Mouse (Mus musculus): ENCODE results near the gene Rab2b.
"Not testable (repeated sequence)": the region's sequence is repeated elsewhere in the genome, so short reads cannot be mapped to it uniquely, and the experiment has no call there.

Gene Rab2b

DNA sequence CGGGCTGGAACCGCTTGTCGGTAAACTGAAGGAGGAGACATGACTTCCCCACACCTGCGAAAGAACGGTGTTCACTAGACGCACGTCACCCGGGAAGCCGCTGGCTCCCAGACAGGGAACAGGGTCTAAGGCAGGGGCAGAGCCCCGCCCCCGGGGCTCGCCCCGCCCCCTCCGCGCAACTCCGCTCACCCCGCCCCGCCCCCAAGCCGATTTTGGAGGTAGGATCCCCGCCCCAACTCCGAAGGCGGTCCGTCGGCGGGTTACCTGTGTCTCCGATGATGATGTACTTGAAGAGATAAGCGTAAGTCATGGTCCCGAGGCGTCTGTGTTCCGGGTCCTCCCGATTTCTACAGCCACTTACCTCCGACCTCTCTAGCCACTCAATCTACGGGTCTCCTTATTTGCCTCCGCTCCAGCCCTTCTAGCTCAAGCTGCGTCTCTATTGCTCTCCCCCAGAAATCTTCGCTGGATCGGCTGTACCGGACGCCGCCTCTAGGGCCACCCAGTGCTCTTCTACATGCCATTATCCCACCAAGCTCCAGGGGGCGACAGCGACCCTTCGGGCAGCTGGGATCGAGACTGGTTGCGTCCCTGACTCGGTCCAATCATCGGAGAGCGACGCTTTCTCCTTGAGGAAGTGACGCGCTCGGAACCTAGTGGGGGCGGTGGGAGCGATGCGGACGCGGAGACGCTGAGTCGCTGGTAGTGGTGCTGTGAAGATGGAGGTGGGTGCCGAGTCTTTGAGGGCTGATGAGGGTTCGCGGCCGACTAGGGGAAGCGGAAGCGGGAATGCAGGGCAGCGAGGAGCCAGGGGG is at the start of gene Rab2b, which contains the start of gene Tox4:
Gene Rab2b, minus strand, starts transcription at position 614 of the 815 bp plus-strand sequence.
Gene Tox4, plus strand, starts transcription at position 215 of the 815 bp plus-strand sequence.
- DNase-seq (ENCODE audit: extremely low spot score, low spot score) = peak; percentile 99

DNA sequence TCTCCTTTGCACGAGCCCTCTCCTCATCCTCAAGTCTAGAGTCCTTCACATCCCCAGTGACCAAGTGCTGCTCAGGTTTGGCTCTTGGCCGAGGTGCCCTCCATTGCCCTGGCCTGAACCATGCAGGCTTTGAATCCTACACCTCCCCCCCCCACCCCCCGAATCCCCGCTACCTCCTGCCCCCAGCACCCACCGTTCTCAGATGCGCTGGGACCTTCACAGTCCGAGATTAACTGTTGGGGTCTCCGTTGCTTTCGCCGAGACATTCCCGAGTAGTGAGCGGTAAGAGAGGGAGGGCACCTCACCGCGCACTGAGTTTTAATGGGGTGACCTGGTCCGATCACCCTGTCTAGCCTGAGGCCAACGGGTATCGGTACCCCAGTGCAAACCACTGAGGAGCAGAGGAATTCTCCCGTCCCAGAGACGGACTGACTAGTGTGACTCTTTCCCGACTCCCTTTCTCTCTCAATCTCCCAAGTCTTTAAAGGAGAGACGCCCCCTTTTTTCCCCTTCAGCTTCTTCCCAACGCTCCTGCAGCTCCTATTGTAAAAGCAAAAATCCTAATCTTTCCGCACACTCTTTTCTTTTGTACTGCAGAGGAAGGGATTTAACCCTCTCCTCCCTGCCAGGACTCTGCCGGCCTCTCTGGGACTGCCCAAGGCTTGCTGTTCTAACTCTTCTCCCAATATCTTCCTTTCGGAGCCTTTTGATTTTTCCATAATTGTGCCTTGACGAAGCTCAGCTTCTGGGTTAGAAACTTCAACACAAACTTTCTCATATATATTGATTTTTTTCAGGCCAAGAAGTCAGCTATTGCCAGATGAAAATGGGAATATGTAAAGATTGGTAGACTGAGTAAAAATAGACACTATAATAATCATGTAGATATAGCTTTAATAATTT is 48.8 kb upstream of the Rab2b start, which contains the start of gene Sall2:
Gene Sall2, minus strand, starts transcription at position 853 of the 903 bp plus-strand sequence.
- DNase-seq (ENCODE audit: extremely low spot score, low spot score) = peak; percentile 61

DNA sequence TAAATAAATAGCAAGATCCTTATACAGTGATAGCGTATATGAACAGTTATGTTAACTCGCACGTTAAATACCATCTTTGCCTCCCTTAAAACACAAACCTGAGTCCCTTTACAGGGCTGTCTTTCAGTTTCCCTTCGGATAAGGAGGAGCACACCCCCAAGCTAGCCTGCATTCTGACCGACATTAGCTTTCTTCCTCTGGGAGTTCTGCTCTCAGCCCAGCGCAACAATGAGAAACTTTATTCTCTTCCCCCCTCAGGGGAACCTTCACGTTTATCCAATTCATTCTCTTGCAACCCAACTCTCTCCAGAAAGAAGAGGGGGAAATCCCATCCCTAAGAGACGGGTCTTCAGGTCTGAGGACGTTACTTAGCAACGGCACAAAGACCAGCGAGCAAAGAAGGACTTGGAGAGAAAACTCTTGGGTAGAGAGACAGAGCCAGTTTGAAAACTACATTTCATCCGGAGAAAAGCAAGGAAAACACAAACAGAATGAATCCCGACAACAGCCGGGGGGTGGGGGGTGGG is 48.1 kb upstream of the Rab2b start:
- peak; percentile 50 for DNase-seq (ENCODE audit: extremely low spot score, low spot score)

DNA sequence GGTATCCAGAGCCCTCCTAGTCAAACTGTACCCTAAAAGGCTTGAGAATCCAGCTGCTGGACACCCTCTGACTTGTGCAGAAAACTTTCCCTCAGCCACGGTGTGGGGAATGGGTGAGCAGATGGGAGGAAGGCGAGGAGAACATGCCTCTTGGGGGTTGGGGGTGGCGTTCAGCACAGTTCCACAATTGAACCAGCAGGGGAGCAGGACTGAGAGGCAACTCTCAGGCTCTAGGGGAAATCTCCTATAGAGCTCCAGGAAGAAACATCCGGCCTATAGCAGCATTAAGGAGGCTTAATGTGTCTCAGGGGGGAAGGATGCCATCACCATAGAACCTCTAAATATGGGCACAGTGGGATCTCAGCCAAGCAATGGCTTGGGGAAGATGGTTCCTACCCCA is 46.5 kb upstream of the Rab2b start:
- DNase-seq (ENCODE audit: extremely low spot score, low spot score) = no peak

DNA sequence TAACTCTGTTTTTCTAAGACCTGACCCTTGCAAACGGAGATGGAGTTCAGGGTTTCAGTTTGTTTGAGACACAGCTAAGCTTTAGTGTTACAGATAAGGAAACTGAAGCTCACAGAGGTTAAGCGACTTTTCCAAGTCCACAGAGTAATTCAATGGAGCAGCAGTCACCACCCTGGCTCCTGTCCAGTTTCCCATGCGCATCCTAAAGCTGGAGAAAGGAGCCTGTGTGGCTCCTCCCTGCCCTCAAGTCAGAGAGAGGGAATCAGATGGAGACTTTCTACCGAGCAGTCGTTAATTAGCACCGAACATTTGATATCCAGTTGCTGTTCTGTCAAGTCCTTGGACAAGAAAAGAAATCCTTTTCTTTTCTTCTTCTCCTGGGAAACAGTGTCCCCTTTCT is 40.0 kb upstream of the Rab2b start:
- no peak for DNase-seq (ENCODE audit: extremely low spot score, low spot score)

DNA sequence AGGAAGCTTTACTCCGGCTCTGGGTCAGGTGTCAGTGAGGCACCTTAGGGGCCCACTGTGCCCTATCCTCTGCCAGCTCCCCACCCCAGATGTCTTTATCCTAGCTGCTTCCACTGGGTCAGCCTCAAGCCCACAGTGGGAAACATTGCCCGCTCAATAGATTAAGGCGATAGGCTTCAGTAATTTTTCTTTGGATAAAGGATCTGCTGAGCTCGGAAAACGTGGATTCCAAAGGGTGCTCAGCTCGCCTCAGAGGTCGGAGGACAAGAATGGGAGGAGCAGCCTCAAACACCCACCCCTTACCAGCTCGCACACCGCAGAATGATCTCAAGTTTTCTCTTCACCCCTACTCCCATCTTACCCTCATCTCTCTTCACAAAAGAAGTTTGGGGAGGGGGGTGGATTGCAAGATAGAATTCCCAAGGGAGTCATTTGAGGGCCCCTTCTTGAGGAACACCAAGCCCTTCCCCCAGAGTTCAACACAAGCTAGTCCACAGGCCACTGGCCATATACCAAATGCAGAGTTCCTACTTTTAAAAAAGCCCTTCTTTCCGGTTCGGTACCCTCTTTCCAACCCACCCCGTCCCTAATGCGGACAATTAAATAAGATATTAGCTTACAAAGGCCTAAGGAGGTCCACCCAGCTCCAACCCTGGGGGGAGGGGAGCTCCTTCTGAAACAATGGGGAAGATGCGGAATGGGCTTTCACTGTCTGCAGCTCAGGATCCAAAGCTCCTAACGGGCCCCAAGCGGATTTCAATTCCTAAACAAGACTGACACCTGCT is 37.3 kb upstream of the Rab2b start:
- DNase-seq (ENCODE audit: extremely low spot score, low spot score) = peak; percentile 77

DNA sequence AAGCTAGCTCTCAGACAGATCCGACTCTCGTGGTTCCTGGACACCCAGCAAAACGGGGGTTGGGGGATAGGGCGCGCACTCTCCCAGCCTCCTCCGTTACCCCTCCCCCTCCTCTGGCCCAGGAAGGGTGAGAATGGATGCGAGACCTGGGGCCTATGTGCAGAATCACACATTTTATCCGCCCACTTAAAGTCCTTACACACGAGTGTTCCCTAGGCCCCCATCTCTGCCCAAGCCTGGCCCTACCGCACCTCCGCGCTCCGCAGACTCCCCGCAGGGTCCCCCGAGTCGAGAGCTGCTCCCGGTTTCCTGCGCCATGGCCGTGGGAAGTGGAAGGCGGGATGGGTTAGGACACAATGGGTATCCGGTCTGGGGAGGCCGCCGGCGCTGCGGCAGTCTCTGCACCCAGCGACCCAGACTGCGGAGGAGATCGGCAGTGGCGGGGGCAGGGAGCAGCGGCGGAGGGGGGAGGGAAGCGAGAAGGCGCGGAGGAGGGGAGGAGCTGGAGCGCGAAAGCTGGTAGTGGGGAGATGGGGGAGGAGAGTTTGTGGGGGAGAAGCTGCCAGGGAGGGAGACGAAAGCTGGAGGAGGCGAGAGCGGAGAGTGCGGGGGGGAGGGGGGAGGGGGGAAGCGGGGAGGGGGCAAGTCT is 36.6 kb upstream of the Rab2b start:
- peak; percentile 83 for DNase-seq (ENCODE audit: extremely low spot score, low spot score)

DNA sequence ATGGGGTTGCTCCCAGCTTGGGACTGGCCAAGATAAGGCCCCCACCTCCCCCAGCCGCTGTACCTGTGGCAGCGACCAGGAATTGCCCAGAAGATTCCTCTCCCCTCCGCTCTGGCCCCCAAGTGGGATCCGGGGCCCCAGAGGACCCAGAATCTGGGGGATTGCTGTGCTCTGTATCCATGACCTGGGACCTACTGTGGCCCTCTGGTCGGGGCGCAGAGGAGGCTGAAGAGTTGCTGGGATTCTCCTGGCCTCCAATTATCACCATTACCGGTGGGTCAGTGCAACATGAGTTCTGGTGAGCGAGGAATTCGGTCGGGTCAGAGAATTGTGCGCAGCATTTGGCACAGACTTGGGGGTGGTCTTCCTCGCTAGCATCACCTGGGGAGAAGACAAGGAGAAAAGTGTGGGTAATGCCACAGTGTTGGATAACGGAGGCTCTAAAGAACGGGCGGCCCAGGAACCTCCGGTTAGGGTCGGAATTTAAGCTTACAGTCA is 36.0 kb upstream of the Rab2b start:
- DNase-seq (ENCODE audit: extremely low spot score, low spot score) = no peak

DNA sequence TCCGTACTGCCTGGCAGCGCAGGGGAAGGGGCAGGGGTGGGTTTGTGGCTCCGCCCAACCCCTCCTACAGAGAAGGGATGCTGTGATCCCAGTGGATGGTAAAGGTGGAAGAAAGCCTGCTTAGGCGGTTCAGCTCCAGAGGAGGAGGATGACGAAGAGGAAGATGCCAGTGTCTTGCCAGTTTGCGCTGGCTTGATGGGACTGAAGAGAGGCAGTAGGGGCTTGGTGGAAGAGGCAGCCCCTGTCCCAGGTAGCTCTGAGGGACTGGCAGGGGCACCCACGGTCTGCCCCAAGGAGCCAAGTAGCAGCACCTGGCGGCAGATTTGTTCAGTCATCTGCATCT is 35.4 kb upstream of the Rab2b start:
- no peak for DNase-seq (ENCODE audit: extremely low spot score, low spot score)

DNA sequence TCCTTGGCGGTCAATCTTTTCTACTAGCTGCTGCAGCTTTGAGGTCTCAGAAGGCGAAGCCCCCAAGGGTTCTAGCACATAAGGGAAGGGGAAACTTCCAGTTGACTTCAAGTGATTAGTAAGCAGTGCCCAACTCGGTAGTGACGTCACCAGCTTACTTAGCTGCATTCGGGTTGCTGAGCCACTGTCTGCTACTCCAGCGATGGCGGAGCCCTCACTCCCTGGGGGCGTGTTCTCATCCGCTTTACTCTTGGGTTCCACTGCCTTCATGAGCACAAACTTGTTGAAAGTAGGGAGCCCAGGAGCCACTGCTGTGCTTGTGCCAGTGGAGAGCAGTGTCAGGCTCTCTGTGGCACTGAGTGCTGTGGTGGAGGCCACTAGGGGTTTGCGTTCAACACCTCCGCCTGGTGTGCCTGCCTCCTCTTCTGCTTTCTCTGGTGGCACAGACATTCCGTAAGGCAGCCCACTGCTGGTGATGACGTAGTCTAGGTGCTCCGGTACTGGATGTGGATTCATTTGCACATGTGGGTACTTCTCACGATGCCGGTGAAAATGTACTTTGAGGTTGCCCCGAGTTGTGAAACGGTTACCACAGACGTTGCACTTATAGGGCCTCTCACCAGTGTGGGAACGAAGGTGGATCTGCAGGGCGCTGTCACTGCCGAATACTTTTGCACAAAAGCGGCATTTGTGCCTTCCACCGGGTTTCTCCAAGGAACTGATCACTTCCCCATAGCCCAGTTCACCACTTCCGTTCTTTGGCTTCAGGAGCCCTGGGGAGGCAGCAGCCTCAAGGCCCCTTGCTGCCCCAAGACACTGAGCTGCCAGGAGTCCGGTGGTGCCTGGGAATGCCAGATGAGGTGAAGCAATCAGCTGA is 34.8 kb upstream of the Rab2b start:
- DNase-seq (ENCODE audit: extremely low spot score, low spot score) = no peak

DNA sequence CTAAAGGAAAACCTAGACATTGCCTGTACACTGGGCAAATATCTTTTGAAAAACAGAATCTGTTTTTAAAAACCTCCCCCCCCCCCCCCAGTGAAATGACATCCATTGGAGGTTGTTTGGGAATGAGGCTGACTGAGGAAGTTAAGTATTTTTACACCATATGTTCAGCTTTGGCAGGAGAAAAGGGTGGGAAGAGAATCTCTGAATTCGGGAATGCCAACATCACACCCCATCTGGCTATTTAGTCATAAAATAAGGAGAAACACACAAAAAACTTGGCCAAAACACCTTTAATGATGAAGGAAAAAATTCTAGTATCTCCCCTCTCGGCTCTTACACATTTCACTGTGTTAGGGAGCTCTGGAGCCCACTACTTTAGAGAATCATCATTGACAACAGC is 31.6 kb upstream of the Rab2b start:
- no peak for DNase-seq (ENCODE audit: extremely low spot score, low spot score)

DNA sequence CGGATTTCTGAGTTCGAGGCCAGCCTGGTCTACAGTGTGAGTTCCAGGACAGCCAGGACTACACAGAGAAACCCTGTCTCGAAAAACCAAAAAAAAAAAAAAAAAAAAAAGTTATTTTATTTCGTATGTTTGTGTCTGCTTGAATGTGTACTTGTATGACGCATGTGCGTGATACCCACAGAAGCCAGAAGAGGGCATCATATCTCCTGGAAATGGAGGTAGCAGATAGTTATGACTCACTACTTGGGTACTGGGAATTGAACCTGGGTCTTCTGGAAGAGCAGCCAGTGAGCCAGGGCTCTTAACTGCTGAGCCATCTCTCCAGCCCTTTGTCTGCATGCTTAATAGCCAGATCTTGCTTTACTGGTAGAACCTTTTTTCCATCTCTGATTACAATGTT is 31.0 kb upstream of the Rab2b start:
- DNase-seq (ENCODE audit: extremely low spot score, low spot score) = not testable (repeated sequence)

DNA sequence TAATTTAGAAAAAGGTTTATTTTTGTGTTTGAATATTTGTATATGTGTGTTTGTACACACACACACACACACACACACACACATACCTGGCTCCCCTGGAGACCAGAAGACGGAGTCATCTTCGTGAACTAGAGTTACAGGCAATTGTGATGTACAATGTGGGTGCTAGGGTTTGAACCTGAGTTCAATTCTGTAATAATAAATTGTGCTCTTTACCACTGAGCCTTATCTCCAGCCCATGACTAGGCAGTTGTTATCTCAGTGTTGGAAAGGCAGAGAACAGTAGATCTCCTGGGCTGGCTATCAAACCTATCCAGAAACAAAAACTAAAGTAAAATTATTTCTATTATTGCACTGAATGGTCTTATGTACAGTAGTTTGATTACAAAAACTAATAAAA is 26.8 kb upstream of the Rab2b start:
- no peak for DNase-seq (ENCODE audit: extremely low spot score, low spot score)

DNA sequence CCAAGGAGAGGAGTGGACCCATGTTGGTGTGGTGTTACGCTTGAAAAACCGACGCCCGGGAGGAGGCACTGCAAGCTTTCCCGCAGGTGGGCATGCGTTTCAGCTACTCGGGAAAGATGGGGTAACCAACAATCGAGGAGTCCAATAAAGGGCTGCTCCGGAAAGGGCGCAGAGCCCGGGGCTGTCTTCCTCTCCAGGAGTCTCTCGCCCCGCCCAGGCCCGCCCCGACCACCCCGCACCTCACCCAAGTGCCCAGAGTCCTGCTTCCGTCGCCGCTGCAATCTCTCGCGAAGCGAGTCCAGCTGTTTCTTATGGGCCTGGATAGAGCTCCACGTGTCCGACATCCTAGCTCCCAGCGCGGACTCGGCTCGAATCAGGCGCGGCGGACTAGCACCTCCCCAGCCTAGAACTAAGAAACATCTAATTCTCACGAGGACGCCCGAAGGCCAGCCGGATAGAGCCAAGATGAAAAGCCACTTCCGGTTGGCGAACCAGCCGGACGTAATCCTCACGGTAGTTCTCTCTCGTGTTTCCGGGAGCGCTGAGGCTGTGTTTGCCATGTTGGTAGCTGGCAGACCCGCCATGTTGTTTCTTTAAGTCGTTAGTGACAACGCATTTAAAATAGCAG is 25.4 kb upstream of the Rab2b start, which contains the start of gene Mettl3:
Gene Mettl3, minus strand, starts transcription at position 485 of the 628 bp plus-strand sequence.
- peak; percentile 92 for DNase-seq (ENCODE audit: extremely low spot score, low spot score)

DNA sequence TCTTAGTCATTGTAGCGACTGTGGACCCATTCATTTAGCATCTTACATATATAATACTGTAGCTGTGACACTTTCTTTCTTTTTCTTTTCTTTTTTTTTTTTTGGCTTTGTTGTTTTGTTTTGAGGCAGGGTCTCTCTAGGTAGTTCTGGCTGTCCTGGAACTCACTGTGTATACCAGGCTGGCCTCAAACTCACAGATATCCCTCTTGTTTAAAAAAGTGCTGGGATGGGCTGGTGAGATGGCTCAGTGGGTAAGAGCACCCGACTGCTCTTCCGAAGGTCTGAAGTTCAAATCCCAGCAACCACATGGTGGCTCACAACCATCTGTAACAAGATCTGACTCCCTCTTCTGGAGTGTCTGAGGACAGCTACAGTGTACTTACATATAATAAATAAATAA is 24.2 kb upstream of the Rab2b start:
- not testable (repeated sequence) for DNase-seq (ENCODE audit: extremely low spot score, low spot score)

DNA sequence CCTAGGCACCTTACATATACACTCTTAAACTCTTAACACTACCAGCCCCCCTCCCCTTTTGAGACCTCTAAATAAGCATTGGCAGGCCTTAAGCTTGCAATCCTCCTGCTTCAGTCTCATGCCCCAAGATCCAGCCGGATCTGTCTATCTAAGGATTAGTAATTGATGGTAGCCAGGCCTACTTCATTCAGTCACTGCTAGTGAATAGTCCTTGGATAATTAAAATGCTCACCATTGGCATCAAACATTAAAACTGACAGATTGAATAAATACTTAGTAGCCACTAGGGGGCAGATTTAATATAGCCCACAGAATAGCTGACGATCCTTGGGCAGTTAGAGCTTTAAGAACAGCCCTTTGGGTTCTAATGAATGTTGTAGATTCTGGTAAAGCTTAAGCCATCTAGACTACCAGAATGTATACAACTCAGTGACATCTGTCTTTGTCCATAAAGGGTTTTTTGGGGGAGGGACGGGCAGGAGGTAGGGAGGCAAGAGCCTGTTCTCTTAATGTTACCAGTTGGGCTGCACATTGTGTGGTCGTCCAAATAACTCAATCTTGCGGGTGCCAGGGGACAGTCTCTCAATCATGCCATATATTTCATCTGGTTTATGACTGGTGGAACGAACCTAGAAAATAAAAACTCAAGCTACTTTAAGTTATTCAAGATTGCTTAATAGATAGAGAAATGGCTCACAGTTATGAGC is 16.4 kb upstream of the Rab2b start:
- no peak for DNase-seq (ENCODE audit: extremely low spot score, low spot score)

DNA sequence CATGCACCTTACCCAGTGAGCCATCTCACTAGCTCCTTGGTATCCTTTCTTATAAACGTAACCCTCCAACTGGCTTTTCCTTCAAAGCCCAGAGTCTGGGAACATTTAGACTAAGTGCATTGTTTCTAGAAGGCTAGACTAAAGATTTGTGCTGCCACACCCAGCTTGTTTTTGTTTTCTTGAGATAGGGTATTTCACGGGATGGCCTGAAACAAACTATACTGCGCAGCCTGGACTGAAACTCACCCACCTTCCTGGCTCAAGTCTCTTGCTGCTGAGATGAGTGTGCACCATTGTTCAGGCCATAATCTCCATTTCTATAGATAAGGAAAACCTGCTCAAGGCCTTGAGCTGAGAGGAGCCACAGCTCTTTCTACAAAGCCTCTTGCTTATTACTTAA is 4.8 kb upstream of the Rab2b start:
- no peak for DNase-seq (ENCODE audit: extremely low spot score, low spot score)

DNA sequence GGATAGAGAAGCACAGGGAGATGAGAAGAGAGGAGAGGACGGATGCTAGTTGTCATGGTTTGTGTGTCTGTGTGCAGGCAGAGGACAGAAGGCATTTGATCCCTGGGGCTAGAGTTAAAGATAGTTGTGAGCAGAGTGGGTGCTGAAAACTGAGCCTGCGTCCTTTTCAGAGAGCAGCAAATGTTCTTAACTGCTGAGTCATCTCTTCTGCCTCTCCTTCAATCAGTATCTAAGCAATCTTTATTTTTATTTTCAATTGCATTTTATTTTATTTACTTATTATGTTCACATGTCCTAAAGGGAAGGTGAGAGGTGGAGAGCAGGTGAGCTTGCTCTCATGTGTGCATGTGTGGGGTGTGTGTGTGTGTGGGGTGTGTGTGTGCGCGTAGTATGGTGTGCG is 4.3 kb upstream of the Rab2b start:
- DNase-seq (ENCODE audit: extremely low spot score, low spot score) = no peak
